Mouse (Mus musculus) neutrophil, adult 83 days (primary cell): ENCODE data around the gene Atg101. TPM values are rescaled to one million over a fixed set of nuclear protein-coding genes. Genes with fewer than 3 reads are reported as not detected.

Experiments used
- total RNA-seq, 2 experiments: library from RNA; stranded (reverse); gene quantifications; one replicate each; pipeline ENCODE4 v1.2.4; 2023

The Atg101 gene
- 10 to 100 TPM; 49.4 to 56.3 TPM for total RNA-seq

DNA sequence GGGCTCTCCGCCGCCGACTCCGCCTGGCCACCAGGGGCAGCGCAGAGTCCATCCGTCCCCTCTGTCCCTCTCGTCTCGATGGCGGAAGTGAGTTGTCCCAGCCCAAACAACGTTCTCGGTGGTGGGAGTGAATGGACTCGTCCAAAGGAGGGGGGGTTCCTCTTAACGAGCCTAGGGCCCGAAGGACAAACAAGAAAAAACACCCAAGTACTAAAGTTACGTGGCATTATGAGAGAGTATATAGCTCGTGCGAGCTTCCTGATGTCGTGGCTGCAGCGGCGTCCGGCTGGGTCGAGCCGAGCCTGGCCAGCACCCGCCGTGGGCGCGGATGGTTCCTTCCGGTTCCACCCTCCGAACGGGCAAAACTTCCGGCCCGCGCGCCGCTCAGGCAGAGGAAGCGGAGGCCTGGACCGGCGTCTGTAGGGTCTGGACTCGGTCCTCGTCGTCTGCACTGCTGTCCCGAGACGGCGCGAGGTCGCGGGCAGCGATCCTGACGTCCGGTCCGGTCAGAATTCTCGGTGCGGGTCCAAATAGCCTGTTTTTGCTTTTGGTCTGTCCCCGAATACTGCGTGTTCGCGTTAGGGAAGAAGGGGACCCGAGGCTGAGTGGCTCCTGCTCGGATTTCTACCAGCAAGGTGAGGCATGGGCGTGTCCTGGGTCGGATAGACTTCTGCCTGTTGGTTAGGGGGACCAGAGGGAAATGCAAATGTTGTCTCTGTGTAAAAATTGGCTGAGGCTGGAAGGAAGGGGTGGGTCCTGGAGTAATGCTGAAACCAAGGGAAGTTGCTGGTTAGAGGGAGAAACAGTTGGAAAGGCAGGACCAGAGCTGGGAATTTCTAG lies at the start of gene Atg101:
Gene Atg101 (plus strand): TSS at position 362 of the 840 bp plus-strand sequence.

DNA sequence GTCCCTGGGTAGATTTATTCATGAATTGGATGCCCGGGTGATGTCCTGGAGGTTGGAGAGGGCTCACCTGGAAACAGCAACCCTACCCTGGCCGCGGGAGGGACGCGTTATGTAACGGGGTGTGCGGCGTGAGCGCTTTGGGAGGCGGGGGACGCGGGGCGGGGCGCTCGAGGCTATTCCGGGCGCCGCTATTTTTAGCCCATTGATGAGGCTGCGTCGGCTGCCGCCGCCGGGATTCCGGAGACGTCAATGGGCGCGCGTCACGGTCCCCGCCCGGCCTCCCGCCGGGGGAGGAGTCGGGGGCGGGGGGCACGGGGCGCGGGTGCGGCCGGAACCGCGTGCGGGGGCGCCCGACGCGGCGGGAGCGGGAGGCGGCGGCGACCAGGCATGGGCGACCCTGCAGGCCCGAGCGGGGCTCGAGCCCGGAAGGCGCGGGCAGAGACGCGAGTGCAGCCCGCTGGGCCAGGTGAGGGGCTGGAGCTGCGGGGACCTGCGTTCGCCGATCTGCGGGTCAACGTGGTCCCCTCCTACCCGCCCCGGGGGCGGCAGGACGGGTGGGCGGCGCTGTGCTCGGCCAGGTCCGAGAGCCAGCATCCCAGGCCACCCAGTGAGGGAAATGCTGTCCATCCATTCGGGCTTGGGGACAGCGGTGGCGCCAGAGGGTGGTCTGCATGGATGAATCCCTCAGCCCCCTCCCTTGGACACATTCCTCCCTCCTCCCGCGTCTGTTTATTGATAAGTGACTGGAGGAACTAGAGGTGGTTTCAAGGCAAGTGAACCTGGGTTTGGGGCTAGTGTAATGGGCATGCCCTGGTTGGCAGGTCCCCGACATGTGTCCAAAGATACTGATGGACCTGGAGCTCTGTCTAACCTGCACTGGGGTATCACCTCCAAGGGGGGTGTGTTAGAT lies 29.9 kb upstream of the Atg101 start, which contains the start of gene Nr4a1:
Gene Nr4a1 (plus strand): TSS at position 384 of the 910 bp plus-strand sequence.

DNA sequence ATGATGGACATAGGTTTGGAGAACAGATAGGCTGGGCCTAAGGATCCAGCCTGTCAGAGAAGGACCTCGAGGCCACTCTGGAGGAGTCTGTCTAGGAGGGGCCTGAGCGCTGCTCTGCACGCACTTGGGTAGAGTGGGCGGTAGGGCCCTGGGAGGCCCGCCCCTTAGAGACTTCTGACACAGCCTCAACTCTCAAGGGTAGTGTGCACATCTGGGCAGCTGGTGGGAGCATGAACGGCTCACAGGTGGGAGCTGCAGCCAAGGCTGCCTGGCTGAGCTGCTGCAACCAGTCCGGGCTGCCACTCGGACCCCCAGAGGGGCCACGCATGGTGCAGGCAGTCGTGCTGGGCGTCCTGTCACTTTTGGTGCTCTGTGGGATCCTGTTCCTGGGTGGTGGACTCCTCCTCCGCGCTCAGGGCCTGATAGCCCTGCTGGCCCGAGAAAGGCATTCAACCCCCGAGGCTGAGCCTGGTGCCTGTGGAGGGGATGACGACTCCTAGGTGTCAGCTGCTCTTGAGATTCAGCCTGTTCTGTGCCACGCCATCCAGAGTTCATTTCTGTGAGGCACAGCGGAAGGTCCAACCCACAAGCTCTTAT lies 9.1 kb downstream of the Atg101 start, which contains the start of gene 6030408B16Rik:
Gene 6030408B16Rik (plus strand): TSS at position 188 of the 597 bp plus-strand sequence.

Other genes starting within 250 kb of the Atg101 start
- not detected for gene Gm47841, start 236.9 kb upstream of the Atg101 start, total RNA-seq
- under 1 TPM; 0.15 to 0.18 TPM for gene Fignl2, start 205.7 kb upstream of the Atg101 start, total RNA-seq
- gene Ankrd33, start 168.5 kb upstream of the Atg101 start, total RNA-seq = not detected
- gene Acvrl1, start 155.8 kb upstream of the Atg101 start, total RNA-seq = 10 to 100 TPM; 41.9 to 51.5 TPM
- gene Acvr1b, start 110.2 kb upstream of the Atg101 start, total RNA-seq = 10 to 100 TPM; 14.9 to 18.6 TPM
- gene Grasp, start 60.1 kb upstream of the Atg101 start, total RNA-seq = 1 to 10 TPM; 1.2 to 1.7 TPM
- 100 to 1,000 TPM; 140 to 280 TPM for gene Nr4a1, start 30.0 kb upstream of the Atg101 start, total RNA-seq
- under 1 TPM; 0.24 to 0.26 TPM for gene 6030408B16Rik, start 8.9 kb downstream of the Atg101 start, total RNA-seq
- 10 to 100 TPM; 27.7 to 29.9 TPM for gene Krt80, start 85.9 kb downstream of the Atg101 start, total RNA-seq
- gene Krt7, start 126.8 kb downstream of the Atg101 start, total RNA-seq = 1 to 10 TPM; 3.7 to 4.5 TPM
- not detected for gene Krt87, start 154.5 kb downstream of the Atg101 start, total RNA-seq
- gene Krt88, start 163.5 kb downstream of the Atg101 start, total RNA-seq = not detected
- gene Krt81, start 179.5 kb downstream of the Atg101 start, total RNA-seq = 1 to 10 TPM in 1 of 2 experiments, under 1 TPM in 1; 0.75 to 1.9 TPM
- 1 to 10 TPM; 4.3 to 5.9 TPM for gene Krt86, start 189.2 kb downstream of the Atg101 start, total RNA-seq
- 10 to 100 TPM; 15.9 to 16.6 TPM for gene Krt83, start 207.2 kb downstream of the Atg101 start, total RNA-seq
- gene Gm49425, start 233.0 kb downstream of the Atg101 start, total RNA-seq = not detected
- not detected for gene Krt84, start 248.5 kb downstream of the Atg101 start, total RNA-seq